Mouse (Mus musculus) cerebellum, postnatal 10 days (tissue): ENCODE measurements around the gene Six1.
A peak's percentile ranks its signal among the peaks of the same experiment; 100 is the strongest.
"Not testable (repeated sequence)": the region's sequence is repeated elsewhere in the genome, so short reads cannot be mapped to it uniquely, and the experiment has no call there.

ENCODE experiments used
- DNase-seq, 2 experiments: peaks; one replicate each; pipeline ENCODE4 v3.0.0; 2021; ENCODE audit warnings: mixed read lengths in 2 of 2

Gene Six1

GRCm38 (mm10) chr12:73032665-73033064 is 21.0 kb downstream of the Six1 start:
- no peak for DNase-seq

- no peak for DNase-seq
Measured at GRCm38 (mm10) chr12:73031315-73031714, 22.4 kb downstream of the Six1 start.

GRCm38 (mm10) chr12:73025490-73025889 is 28.2 kb downstream of the Six1 start:
- DNase-seq = peak; percentile 30 to 36

- peak; percentile 84 for DNase-seq
Measured at GRCm38 (mm10) chr12:73020941-73021340, 32.7 kb downstream of the Six1 start.

GRCm38 (mm10) chr12:73020422-73020821 is 33.3 kb downstream of the Six1 start:
- DNase-seq = no peak

GRCm38 (mm10) chr12:73018838-73019237 is 34.8 kb downstream of the Six1 start:
- no peak for DNase-seq

GRCm38 (mm10) chr12:73016171-73016570 is 37.5 kb downstream of the Six1 start:
- DNase-seq = no peak

GRCm38 (mm10) chr12:73014311-73014710 is 39.4 kb downstream of the Six1 start:
- no peak for DNase-seq

- DNase-seq = no peak
Measured at GRCm38 (mm10) chr12:73012824-73013223, 40.9 kb downstream of the Six1 start.

- DNase-seq = no peak
Measured at GRCm38 (mm10) chr12:73012136-73012785, 41.4 kb downstream of the Six1 start.

GRCm38 (mm10) chr12:73002903-73003302 is 50.8 kb downstream of the Six1 start:
- DNase-seq = not testable (repeated sequence)

GRCm38 (mm10) chr12:73002281-73002680 is 51.4 kb downstream of the Six1 start:
- DNase-seq = peak; percentile 53 to 68

GRCm38 (mm10) chr12:72998105-72999001 is 55.3 kb downstream of the Six1 start:
- no peak for DNase-seq

GRCm38 (mm10) chr12:72996646-72997045 is 57.0 kb downstream of the Six1 start:
- DNase-seq = peak; percentile 58 to 70
